Mouse (Mus musculus) neural tube, embryonic 11.5 days (tissue): ENCODE results near the gene Wfs1. TPM values are rescaled to one million over a fixed set of nuclear protein-coding genes. Genes with fewer than 3 reads are reported as not detected.

ENCODE experiments used
- ATAC-seq: fragments of 200-750 bp; cut with Nextera tagmentation; 2 replicates; pipeline ENCODE4 v1.8.0; 2017; ENCODE audit warnings: moderate number of reproducible peaks, mild to moderate bottlenecking, moderate TSS enrichment, moderate library complexity; ENCODE audit not compliant: insufficient read depth, low FRiP score, low TSS enrichment
- DNase-seq: peaks from one replicate; pipeline ENCODE4 v3.0.0-alpha.2; 2015; ENCODE audit warnings: low spot score
- H3K27ac ChIP-seq: fragments of 300-500 bp; sonication (generic); 2 replicates; pipeline ENCODE4 v1.5.1; 2014; ENCODE audit warnings: low read depth, mild to moderate bottlenecking, low read length
- H3K27me3 ChIP-seq: fragments of 300-500 bp; sonication (generic); 2 replicates; pipeline ENCODE4 v1.6.1; 2014; ENCODE audit warnings: mild to moderate bottlenecking, low read length, mixed read lengths; ENCODE audit not compliant: control insufficient read depth, insufficient read depth
- H3K36me3 ChIP-seq: fragments of 300-500 bp; sonication (generic); 2 replicates; pipeline ENCODE4 v1.6.1; 2014; ENCODE audit warnings: mild to moderate bottlenecking, low read length, moderate library complexity, mixed read lengths; ENCODE audit not compliant: control insufficient read depth, insufficient read depth
- H3K4me1 ChIP-seq: fragments of 300-500 bp; sonication (generic); 2 replicates; pipeline ENCODE4 v1.6.1; 2014; ENCODE audit warnings: low read length, mixed read lengths; ENCODE audit not compliant: control insufficient read depth, insufficient read depth
- H3K4me2 ChIP-seq: fragments of 300-500 bp; sonication (generic); 2 replicates; pipeline ENCODE4 v1.6.1; 2014; ENCODE audit warnings: low read depth, mild to moderate bottlenecking, moderate library complexity
- H3K4me3 ChIP-seq: fragments of 300-500 bp; sonication (generic); 2 replicates; pipeline ENCODE4 v1.5.1; 2014; ENCODE audit warnings: low read depth, low read length
- H3K9ac ChIP-seq: fragments of 300-500 bp; sonication (generic); 2 replicates; pipeline ENCODE4 v1.6.1; 2014; ENCODE audit warnings: mild to moderate bottlenecking, low read length
- H3K9me3 ChIP-seq: fragments of 300-500 bp; sonication (generic); 2 replicates; pipeline ENCODE4 v1.6.1; 2016; ENCODE audit warnings: low read length; ENCODE audit not compliant: control insufficient read depth
- WGBS: fragments of 180-500 bp; shearing (Covaris S2); extraction: QIAGEN DNeasy Blood & Tissue Kit; methylation state at CpG from one replicate; pipeline ENCODE4 v1.1.7; 2014; 5-methylcytosine and 5-hydroxymethylcytosine counted together
- polyA plus RNA-seq: library from polyadenylated mRNA; unstranded; fragments of >200 nt; fragmentation: Nextera tagmentation; extraction: Ambion mirVana; gene quantifications from 2 replicates; pipeline ENCODE4 v1.2.1, GENCODE M21; 2014

Wfs1 gene
- polyA plus RNA-seq, 1 experiment from 2014 or later = 8.9 TPM

- no peak overlapping the region for H3K9ac ChIP-seq
- no peaks in the 10 kb centered on the region for H3K36me3 ChIP-seq
- no peak overlapping the region for H3K4me2 ChIP-seq
- no peak overlapping the region for H3K27ac ChIP-seq
- no peaks in the 10 kb centered on the region for H3K27me3 ChIP-seq
- ATAC-seq (no peak), DNase-seq (no peak)
- whole genome bisulfite sequencing = 83% methylated on average over 4 of the region's 4 CpGs
- H3K9me3 ChIP-seq = no peaks in the 10 kb centered on the region
- peaks cover 3% of the 10 kb centered on the region; the same call in 1 of the 2 replicates for H3K4me1 ChIP-seq
- no peak overlapping the region for H3K4me3 ChIP-seq
Measured at GRCm38 (mm10) chr5:36916581-36916980, 72.4 kb downstream of the Wfs1 start.

Other genes starting within 250 kb of the Wfs1 start
- gene Bloc1s4, start 240.6 kb downstream of the Wfs1 start, polyA plus RNA-seq = 25.9 and 27.0 TPM in 2 replicates
- gene Mrfap1, start 192.4 kb downstream of the Wfs1 start, polyA plus RNA-seq = 570 and 602 TPM in 2 replicates
- 11.3 and 14.6 TPM in 2 replicates for gene Man2b2, start 158.6 kb downstream of the Wfs1 start, polyA plus RNA-seq
- gene Ppp2r2c, start 120.7 kb downstream of the Wfs1 start, polyA plus RNA-seq = 8.7 and 9.5 TPM in 2 replicates
- 0.12 TPM in 2 replicates for gene Gm1043, start 96.2 kb upstream of the Wfs1 start, polyA plus RNA-seq